Mouse (Mus musculus) thymus, adult 18-20 months (tissue): ENCODE results near the gene Gpsm3.
"Not testable (repeated sequence)": the region's sequence is repeated elsewhere in the genome, so short reads cannot be mapped to it uniquely, and the experiment has no call there.

ENCODE experiments used
- DNase-seq, 2 experiments: peaks; one replicate each; pipeline ENCODE4 v3.0.0; 2022; ENCODE audit warnings: mixed read lengths in 2 of 2

Gene Gpsm3

DNA sequence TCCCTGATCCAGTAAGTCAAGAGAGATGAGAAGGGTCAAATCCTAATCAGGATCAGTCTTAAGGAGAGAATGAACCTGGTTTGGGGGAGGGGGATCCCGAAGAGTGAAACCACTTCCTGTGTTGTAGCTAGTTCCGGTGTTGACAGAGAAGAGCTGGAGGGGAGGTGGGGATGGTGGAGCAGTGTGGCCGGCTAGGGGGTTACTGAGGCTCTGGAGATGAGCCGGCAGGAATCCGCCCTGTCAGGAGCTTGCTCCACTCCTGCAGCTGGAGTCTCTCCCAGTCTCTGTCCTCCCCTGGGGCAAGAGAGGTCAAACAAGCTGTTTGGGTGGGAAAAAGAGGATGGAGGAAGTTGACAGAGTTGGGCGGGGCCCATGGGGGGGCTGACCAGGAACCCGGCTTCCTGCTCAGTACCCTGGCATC lies at the start of gene Gpsm3:
TSS of gene Gpsm3 (plus strand) at position 126 of the 421 bp plus-strand sequence.
- DNase-seq, result peak; percentile 54 to 78

DNA sequence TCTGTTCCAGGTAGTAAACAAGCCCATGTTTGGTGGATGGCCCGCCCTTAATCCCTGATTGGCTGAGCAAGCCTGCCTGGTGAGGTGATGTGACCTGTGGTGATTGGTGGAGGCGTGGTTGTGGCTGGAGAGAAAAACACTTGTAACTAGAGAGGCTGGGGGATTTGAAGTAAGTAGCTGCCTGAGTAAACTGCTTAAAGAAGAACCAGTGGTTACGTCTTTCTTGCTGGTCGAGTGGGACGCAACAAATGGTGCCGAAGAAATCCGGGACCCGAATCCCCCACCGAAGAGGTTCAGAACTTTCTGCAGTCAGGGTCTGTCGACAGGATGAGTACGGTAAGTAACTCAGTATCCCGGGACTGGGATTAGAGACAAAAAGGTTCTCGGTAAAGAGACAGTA lies 46.0 kb upstream of the Gpsm3 start:
- DNase-seq, result not testable (repeated sequence)

DNA sequence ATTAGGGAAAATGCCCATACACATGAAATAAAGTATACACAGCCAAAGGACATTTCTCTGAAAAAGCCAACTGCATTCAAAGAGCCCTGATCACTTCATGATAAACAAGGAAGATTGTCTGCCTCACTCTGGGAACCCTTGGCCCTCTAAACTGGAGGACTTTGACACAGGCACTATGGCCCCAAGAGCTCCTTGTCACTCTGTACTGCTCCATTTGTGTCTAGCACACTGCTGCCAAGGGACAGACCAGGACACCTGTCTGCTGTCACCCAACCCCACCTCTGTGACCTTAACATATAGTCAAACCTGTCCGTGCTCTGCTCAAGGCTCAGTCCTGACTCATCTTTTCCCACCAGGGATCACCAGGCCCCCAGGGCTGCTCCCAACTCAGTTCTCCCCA lies 42.8 kb upstream of the Gpsm3 start:
- no peak for DNase-seq

DNA sequence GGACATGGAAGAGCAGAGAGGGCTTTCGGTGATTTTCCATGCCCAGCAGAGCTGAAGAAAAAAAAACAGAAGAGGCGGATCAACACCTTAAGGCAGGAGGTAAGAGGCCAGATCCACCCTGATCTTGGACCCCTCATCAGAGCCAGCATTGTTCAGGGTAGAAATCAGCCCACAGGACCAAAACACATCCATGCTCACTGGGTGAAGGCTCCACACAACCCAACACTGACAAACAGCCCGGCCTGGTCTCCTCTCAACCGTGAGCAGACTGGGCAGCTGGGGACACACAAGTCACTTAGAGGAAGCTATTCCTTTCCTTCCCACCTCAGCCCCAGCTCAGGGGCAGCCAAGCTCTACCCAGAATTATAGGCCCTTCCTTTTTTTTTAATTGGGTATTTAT lies 42.0 kb upstream of the Gpsm3 start:
- no peak for DNase-seq

DNA sequence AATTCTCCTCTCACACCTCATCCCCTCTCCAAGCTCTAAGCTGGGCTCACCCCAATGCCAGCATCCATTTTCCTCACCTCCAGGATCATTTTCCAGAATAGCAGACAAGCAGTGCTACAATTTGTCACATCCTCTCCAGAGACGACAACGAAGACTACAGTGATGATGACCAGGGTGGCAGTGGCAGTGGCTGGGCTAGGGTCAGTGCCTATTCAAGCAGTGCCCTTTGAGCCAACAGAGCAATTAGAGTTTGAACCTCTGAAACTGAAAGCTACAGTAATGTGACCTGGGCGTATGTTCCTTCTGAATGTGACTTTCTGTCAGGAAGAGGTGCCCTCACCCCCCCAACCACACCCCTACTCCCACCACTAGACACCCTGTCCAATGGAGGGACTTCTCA lies 40.5 kb upstream of the Gpsm3 start:
- no peak for DNase-seq

DNA sequence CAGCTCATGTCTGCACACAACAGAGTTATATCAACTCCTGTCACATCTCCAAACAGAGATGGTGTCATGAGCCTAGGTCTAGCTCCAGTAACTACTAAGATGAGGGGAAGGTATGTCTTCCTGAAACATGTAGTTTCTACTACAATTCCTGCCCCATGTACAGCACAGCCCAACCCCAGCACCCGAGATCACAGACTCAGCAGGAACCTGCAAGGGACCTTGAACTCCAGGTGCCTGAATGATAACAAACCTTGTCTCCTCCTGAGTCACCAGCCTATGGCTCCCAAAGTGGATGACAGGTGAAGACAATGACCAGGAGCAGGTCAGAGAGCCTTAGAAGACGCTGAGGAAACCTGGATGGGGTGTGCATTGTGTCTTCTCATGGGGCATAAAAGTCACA lies 39.8 kb upstream of the Gpsm3 start:
- DNase-seq, result no peak

DNA sequence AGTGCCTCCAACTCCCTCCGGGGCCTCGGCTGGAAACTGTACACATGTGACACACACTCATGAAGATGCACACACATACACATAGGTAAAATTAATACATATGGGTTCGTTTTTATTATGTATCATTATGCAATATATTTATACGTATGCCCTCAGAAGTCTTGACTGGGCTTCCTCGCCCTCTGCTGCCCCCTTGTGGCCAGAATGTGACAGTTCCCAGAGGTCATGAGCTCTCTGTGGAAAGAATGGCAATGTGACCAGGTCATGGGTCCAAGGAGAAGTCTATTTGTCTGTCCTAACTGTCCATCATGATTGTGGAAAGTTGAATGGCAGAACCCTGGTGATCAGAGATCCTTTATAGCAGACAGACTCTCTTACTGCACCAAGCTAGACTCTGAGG lies 34.1 kb upstream of the Gpsm3 start:
- DNase-seq, result peak in 1 of 2 experiments; percentile 33

DNA sequence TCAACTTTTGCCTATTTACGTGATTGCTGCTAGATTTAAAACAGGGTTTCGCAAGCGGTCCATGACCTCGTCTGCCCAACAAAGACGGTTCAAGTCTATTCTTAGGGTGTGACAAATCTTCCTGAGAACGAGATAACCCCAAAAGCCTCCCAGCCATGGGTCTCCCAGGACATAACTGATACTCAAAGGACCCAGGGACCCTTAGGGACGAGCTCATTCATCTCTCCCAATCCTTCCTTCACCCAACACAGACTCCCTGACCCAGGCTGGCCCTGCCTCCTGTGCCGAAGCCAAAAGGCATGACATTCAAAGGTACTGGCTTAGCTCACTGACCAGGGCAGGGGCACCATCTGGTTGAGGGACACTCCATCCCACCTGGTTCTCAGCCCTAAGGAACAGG lies 33.2 kb upstream of the Gpsm3 start:
- DNase-seq, result no peak

DNA sequence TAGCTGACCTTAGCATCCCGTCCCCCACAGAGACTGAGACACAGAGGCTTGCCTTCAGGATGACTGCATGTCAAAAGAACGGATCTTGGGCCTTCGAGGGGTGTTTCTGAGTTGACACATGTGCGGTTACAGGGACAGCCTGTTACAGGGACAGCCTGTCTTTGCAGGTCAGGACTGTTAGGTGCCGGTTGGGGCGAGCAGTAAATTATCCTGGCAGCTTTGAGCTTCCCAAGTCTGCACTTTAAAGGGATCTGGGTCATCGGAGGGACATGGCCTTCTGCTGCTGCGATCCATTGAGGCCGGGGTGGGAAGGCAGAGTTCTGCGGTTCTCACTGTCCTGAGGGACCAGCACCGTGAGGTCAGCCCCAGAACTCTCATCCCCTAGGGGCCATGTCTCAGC lies 32.2 kb upstream of the Gpsm3 start:
- DNase-seq, result no peak

DNA sequence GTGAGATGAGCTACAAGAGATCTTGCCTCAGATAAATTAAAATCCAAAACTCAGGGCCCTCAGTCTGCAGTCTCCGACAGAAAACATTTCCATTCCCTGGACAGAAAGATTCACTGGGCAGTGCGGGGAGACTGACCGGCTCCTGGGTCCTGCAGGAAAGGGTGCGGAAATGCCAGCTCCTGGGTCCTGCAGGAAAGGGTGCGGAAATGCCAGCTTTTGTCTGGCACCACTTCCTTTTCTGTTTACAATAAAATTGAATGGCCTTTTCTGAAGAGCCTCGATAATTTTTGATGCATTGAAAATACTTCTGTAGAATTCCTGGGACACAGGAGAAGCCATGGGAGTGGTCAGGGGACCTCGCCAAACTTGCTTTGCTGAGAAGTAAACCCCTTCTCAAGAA lies 30.5 kb upstream of the Gpsm3 start:
- no peak for DNase-seq

DNA sequence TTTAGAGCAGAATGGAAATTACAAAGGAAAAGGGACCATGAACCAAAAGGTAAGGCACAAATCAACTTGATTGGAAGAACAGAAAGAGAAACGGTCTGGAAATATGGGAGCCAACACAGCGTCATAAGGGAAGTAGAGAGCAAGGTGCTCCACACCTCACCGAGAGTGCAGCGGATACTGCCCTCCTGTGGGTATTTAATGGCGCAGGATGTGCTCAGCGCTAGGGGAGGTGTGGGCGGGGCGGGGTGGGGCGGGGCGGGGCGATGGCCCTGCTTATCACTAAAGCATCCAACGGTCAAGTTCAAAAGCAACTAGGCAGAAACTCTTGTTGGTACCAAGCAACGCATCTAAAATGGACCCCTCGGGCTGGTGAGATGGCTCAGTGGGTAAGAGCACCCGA lies 29.7 kb upstream of the Gpsm3 start:
- DNase-seq, result no peak

DNA sequence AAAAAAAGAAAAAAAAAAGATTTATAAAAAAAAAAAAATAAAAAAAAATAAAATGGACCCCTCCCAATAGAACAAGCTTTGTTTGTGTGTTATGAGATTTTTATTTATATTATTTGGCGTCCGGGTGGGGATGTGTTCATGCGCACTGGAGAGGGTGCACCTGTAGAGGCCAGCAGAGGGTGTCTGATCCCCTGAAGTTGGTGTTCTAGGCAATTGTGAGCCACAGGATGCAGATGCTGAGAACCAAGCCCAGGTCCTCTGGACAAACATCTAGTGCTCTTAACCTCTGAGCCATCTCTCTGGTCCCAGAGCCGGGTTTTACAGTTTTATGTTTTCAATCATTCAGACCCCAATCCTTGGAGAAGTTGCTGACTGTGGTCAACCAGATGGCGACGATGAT lies 29.2 kb upstream of the Gpsm3 start:
- no peak for DNase-seq

DNA sequence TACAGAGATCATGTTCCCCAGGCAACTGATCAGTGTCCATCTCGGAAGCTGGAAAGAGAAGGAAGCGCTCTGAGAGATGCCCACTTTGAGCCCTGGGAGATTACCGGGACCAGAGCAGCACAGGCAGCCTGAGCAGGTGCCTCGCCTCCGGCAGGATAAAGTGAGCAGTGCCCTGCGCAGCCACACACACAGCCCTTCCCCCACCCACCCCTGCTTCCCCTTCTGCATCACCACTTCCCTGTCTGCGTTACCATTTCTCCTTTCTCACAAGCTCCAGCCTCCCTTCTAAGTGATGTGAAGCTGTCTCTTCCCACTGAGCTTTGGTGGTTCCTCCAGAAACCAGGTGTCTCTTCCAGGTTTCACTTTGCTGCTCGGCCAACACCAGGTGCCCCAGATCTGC lies 28.4 kb upstream of the Gpsm3 start:
- DNase-seq, result no peak

DNA sequence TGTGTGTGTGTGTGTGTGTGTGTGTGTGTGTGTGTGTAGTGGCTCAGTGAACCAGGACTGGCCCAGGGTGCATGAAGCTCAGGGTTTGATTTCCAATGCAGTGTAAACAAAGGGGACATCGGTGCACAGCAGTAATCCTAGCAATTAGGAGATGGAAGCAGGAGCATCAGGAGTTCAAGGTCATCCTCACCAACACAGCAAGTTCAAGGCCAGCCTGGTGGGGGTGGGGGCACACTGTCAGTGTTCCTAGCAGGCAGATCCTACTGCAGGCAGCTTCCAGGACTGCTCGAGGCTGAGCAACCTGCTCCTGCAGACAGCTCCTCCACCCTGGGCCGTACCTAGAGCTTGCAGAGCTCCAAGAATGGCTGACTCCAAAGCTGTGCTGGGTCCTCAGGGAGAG lies 27.0 kb upstream of the Gpsm3 start:
- DNase-seq, result no peak

DNA sequence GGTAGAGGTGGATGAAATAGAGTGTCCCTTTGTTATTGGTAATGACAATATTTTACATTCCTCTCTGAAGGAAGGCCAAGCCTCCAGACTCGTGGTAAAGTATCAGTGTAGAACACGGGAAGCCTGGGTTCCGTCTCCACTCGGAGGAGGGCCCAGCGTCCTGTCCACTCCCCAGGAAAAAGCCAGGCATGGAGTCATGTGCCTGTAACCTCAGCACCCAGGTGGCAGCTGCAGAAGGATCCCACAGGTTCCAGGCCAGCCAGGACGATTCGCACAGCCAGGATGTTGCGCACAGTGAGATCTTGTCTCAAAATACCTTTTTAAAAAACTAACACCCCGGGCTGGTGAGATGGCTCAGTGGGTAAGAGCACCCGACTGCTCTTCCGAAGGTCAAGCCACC lies 26.3 kb upstream of the Gpsm3 start:
- no peak for DNase-seq

DNA sequence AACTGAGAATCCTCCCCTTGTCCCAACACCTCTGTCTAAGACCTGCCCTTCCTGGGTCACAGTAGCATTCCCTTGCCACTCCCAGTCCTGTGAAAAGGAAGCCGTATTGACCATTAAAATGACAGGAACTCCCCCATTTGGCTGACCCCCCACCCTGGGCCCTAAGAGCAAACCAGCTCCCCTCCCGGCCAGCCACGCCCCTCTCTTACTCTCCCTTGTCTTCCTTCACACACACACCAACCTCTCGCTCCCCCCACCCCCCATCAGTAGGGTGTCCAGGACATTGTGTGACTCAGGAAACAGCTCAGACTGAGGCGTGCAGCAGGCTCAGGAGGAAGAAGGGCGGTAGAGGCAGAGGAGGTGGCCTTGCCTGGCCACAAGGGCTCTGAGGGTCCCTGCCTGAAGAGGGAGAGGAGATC lies 25.6 kb upstream of the Gpsm3 start, which contains the start of gene Notch4:
TSS of gene Notch4 (plus strand) at position 266 of the 419 bp plus-strand sequence.
- no peak for DNase-seq

DNA sequence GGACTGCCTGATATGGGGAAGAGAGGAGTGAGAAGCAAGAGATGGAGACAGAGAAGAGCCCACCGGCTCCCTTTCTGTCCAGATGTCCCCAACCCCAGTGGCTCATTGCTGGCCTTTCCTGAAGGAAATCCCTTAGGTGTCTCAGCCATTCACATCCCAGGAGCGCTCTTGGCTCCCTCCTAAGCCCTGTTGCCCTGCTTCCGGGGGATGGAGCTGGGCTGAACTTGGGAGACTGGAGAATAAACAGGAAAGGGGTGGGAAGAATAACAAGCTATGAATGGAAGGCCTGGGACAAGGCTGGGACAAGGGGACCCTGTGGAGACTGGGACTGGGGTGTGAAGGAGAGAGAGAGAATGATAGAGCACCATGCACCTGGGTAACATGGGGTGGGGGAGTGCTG lies 24.8 kb upstream of the Gpsm3 start:
- DNase-seq, result no peak

DNA sequence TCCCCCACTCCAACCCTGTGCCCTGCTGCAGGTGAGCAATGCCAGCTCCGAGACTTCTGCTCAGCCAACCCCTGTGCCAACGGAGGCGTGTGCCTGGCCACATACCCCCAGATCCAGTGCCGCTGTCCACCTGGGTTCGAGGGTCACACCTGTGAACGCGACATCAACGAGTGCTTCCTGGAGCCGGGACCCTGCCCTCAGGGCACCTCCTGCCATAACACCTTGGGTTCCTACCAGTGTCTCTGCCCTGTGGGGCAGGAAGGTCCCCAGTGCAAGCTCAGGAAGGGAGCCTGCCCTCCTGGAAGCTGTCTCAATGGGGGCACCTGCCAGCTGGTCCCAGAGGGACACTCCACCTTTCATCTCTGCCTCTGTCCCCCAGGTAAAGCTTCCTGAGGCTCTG lies 22.3 kb upstream of the Gpsm3 start:
- no peak for DNase-seq

DNA sequence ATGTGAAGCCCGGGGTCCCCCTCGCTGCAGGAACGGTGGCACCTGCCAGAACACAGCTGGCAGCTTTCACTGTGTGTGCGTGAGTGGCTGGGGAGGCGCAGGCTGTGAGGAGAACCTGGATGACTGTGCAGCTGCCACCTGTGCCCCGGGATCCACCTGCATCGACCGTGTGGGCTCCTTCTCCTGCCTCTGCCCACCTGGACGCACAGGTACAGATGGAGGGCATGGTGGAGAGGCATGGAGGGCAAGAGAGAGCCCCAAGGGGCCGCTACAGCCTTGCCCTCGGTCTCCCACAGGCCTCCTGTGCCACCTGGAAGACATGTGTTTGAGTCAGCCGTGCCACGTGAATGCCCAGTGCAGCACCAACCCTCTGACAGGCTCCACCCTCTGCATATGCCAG lies 21.2 kb upstream of the Gpsm3 start:
- no peak for DNase-seq

DNA sequence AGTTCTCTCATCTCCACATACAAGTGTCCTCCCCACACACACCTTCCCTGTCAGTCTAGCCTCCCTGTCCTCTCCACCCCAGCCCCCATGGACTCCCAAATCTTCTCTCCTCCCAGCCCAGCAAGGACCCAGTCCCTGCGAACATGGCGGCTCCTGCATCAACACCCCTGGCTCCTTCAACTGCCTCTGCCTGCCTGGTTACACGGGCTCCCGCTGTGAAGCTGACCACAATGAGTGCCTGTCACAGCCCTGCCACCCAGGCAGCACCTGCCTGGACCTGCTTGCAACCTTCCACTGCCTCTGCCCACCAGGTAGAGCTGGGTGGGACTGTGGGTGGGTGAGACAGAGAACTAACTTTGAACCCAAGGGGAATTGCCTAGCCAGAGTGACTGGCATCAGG lies 19.7 kb upstream of the Gpsm3 start:
- DNase-seq, result no peak

DNA sequence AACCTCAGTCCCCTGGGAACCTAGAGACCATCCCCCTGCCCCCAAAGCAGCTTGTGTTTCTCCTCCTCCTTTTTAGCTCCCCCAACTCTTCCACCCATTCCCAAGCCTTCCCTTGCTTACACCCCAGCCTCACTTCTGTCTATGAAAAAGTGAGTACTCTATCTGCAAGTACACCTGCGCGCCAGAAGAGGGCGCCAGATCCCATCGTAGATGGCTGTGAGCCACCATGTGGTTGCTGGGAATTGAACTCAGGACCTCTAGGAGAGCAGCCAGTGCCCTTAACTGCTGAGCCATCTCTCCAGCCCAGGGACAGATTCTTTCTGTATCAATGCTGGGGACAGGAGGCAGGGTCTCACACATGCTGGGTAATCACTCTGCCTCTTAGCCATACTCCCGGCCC lies 17.7 kb upstream of the Gpsm3 start:
- DNase-seq, result no peak

DNA sequence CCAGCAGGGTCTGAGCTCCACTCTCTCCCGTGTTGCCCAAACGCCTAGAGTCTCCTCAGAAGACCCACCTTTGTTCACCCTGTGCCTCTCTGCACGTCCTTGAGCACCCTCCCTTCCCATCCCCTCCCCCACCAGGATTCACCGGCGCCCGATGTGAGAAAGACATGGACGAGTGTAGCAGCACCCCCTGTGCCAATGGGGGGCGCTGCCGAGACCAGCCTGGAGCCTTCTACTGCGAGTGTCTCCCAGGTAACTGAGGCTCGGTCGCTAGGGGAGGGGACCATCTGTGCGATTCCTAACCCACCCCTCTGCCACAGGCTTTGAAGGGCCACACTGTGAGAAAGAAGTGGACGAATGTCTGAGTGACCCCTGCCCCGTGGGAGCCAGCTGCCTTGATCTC lies 17.2 kb upstream of the Gpsm3 start:
- no peak for DNase-seq

DNA sequence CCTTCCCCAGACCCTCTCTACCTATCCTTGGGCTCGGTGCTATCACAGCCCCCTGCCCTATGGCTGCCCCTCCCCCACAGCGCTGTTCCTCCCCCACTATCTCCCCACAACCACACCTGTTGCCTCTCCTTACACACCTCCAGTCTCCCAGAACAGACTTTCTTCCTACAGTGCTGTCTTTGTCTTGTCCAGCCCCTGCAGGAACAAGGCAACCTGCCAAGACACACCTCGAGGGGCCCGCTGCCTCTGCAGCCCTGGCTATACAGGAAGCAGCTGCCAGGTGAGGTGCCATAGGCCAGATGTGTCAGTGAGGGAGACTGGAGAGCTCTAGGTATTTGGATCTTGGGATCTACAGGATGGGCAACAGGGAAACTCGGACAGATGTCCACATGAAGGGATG lies 13.0 kb upstream of the Gpsm3 start:
- no peak for DNase-seq

DNA sequence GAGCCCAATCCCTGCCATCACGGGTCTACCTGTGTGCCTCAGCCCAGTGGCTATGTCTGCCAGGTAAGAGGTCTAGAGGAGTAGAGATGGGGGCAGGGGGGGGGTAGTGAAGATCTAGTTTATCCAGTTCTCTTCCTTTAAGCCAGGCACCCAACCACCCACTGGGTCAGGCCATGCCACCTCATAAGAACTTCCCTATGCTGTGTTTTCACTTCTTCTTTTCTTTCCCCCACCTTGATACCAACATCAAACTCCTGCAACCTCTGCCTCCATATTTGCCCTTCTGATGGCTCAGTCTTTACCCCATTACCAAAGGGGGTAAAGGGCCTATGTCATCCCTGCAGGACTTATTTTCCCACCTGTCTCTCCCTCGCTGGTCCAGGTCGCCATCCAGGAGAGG lies 11.5 kb upstream of the Gpsm3 start:
- DNase-seq, result no peak

DNA sequence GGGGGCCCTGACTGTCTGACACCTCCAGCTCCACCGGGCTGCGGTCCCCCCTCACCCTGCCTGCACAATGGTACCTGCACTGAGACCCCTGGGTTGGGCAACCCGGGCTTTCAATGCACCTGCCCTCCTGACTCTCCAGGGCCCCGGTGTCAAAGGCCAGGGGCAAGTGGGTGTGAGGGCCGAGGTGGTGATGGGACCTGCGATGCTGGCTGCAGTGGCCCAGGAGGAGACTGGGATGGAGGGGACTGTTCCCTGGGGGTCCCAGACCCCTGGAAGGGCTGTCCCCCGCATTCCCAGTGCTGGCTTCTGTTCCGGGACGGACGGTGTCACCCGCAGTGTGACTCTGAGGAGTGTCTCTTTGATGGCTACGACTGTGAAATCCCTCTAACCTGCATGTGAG lies 7.1 kb upstream of the Gpsm3 start:
- no peak for DNase-seq

DNA sequence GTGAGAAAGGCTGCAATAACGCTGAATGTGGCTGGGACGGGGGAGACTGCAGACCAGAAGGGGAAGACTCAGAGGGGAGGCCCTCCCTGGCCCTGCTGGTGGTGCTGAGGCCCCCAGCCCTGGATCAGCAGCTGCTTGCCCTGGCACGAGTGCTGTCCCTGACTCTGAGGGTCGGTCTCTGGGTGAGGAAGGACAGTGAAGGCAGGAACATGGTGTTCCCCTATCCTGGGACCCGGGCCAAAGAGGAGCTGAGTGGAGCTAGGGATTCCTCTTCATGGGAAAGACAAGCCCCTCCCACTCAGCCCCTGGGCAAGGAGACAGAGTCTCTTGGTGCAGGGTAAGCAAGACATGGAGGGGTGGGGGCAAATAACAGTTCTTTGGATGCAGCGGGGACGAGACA lies 6.2 kb upstream of the Gpsm3 start:
- no peak for DNase-seq
